Mouse (Mus musculus) large intestine, adult 2 months (tissue): ENCODE data around the gene Gm10382. TPM values are rescaled to one million over a fixed set of nuclear protein-coding genes. Genes with fewer than 3 reads are reported as not detected.
A peak's percentile ranks its signal among the peaks of the same experiment; 100 is the strongest.
"Not testable (repeated sequence)": the region's sequence is repeated elsewhere in the genome, so short reads cannot be mapped to it uniquely, and the experiment has no call there.

Source experiments
- DNase-seq: peaks from one replicate; pipeline ENCODE4 v3.0.0-alpha.2; 2012; ENCODE audit warnings: low read depth, low spot score
- WGBS: fragments of 180-500 bp; shearing (Covaris S2); methylation state at CpG from one replicate; pipeline ENCODE4 v1.1.7; 2018; 5-methylcytosine and 5-hydroxymethylcytosine counted together
- polyA plus RNA-seq: library from polyadenylated mRNA; depleted of rRNA; stranded (reverse); fragments of >200 nt; gene quantifications from 2 replicates; pipeline ENCODE4 v1.2.3, GENCODE M21; 2012; rRNA removed

The Gm10382 gene
- polyA plus RNA-seq, 1 experiment = not detected

GRCm38 (mm10) chr5:125409348-125410090 lies 20.4 kb downstream of the Gm10382 start:
- DNase-seq = no peak

GRCm38 (mm10) chr5:125411972-125412530 lies 22.9 kb downstream of the Gm10382 start:
- DNase-seq = no peak
- 64% methylated on average over 5 of the region's 5 CpGs for WGBS

More at GRCm38 (mm10) chr5:125409348-125410090, 20.4 kb downstream of the Gm10382 start:
- 18% methylated on average over 20 of the region's 20 CpGs for WGBS

GRCm38 (mm10) chr5:125412536-125412935 lies 23.4 kb downstream of the Gm10382 start:
- DNase-seq = not testable (repeated sequence)
- WGBS = 85% methylated on average over 8 of the region's 8 CpGs

GRCm38 (mm10) chr5:125413763-125414162 lies 24.6 kb downstream of the Gm10382 start:
- DNase-seq = no peak
- 84% methylated on average over 4 of the region's 4 CpGs for WGBS

GRCm38 (mm10) chr5:125416183-125416582 lies 27.1 kb downstream of the Gm10382 start:
- WGBS = 90% methylated on average over 8 of the region's 8 CpGs
- no peak for DNase-seq

GRCm38 (mm10) chr5:125418636-125419035 lies 29.5 kb downstream of the Gm10382 start:
- DNase-seq = no peak
- 87% methylated on average over 12 of the region's 12 CpGs for WGBS

- WGBS = 74% methylated on average over 11 of the region's 11 CpGs
- DNase-seq = no peak
Observed at GRCm38 (mm10) chr5:125419124-125419523, 30.0 kb downstream of the Gm10382 start.

- 88% methylated on average over 10 of the region's 10 CpGs for WGBS
- no peak for DNase-seq
Observed at GRCm38 (mm10) chr5:125425698-125426276, 36.7 kb downstream of the Gm10382 start.

GRCm38 (mm10) chr5:125426343-125426742 lies 37.2 kb downstream of the Gm10382 start:
- 96% methylated on average over 10 of the region's 10 CpGs for WGBS
- DNase-seq = no peak

- WGBS = 93% methylated on average over 2 of the region's 2 CpGs
- DNase-seq = not testable (repeated sequence)
Observed at GRCm38 (mm10) chr5:125432324-125432723, 43.2 kb downstream of the Gm10382 start.

- under 1% methylated on average over 46 of the region's 46 CpGs for WGBS
- peak; percentile 82 for DNase-seq
Observed at GRCm38 (mm10) chr5:125433793-125434337, 44.7 kb downstream of the Gm10382 start, which contains the start of gene Dhx37. TSS of gene Dhx37 (minus strand) at chr5:125434121.

GRCm38 (mm10) chr5:125434347-125434746 lies 45.2 kb downstream of the Gm10382 start:
- whole genome bisulfite sequencing = 61% methylated on average over 15 of the region's 15 CpGs
- not testable (repeated sequence) for DNase-seq

Other genes starting within 250 kb of the Gm10382 start
- gene Ncor2, start 210.1 kb upstream of the Gm10382 start, polyA plus RNA-seq = 20.9 and 22.8 TPM in 2 replicates
- 13.2 and 19.2 TPM in 2 replicates for gene Scarb1, start 48.2 kb upstream of the Gm10382 start, polyA plus RNA-seq
- gene Ubc, start 880 bp downstream of the Gm10382 start, polyA plus RNA-seq = 628 and 848 TPM in 2 replicates
- gene Dhx37, start 44.8 kb downstream of the Gm10382 start, polyA plus RNA-seq = 16.4 and 19.5 TPM in 2 replicates
- 9.2 and 13.8 TPM in 2 replicates for gene Bri3bp, start 52.2 kb downstream of the Gm10382 start, polyA plus RNA-seq
- gene Aacs, start 86.5 kb downstream of the Gm10382 start, polyA plus RNA-seq = 51.1 and 58.6 TPM in 2 replicates
- 0.12 and 0.16 TPM in 2 replicates for gene Tmem132b, start 142.5 kb downstream of the Gm10382 start, polyA plus RNA-seq